Mouse (Mus musculus) erythroblast, embryonic 14.5 days (primary cell): ENCODE results near the gene Gm9903.

Experiments
- GATA1 ChIP-seq: IDR thresholded peaks from 2 replicates; pipeline ENCODE4 v1.6.1; 2012; ENCODE audit warnings: low read length, inconsistent platforms, mixed read lengths
- TAL1 ChIP-seq: IDR thresholded peaks from 3 replicates; pipeline ENCODE4 v1.6.1; 2012; ENCODE audit warnings: low read length, inconsistent platforms, mixed read lengths

GRCm38 (mm10) chr5:33654424-33654823 lies 24.7 kb downstream of the Gm9903 start:
- TF ChIP-seq TAL1 (no peak), GATA1 (no peak)
